Mouse (Mus musculus) mouse trophoblast stem cell (cell line): Measurements from ENCODE around the gene Llph.

ENCODE experiments used
- in situ Hi-C, 2 experiments: fragments of 300-500 bp; cut with MseI, MboI; formaldehyde crosslinking; loops; 2 replicates in 1 of 2; 3 replicates in 1 of 2; pipeline ENCODE4 v1.15.1; 2025

The Llph gene

DNA sequence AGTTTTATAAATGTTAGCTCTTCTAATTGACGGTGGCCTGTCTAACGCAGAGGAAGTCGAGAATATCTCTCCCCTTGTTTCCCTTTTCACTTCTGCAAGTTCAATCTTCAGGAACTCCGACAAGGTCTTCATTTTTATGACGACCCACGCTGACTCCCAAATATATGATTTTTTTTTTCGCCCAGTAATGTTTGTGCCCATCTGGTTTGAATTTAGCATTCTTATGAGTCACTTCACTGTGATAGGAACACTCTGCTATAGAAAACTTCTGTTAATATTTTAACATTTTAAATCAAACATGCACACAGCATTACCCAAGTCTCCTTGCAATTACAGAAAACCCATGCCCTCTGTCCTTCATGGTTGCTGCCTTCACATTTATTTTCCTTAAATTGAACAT is 46.5 kb downstream of the Llph start:
- in situ Hi-C loops: no loop called here

DNA sequence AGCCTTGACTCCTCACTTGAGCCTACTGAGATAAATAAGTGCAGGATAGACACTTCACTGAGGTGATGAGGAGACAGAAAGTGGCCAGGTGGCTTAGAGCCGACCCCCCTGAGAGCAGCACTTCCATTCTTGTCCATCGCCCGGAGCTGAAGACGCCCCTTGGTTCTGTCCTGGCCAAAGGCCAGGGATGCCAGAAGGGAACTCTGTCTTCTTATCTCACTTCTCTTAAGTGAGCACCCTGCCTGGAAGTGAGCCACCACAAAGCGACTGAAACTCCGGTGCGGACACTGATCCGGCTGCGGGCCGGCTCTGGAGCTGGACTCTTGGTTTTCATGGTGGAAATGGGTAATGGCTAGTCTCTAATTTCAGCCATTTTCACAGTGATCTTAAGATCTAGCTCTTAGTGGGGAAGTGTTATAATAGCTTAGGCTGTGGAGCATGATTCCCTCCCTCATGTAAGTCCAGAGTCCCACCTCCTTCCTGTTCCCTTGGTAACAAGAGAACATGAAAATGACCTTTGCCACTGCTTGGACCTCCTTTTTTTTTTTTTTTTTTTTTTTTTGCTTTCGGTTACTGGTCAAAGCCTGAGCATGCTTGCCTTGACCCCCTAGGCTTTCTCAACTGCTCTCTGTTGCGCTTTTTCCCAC is 52.7 kb downstream of the Llph start:
- in situ Hi-C loops: no loop called here

DNA sequence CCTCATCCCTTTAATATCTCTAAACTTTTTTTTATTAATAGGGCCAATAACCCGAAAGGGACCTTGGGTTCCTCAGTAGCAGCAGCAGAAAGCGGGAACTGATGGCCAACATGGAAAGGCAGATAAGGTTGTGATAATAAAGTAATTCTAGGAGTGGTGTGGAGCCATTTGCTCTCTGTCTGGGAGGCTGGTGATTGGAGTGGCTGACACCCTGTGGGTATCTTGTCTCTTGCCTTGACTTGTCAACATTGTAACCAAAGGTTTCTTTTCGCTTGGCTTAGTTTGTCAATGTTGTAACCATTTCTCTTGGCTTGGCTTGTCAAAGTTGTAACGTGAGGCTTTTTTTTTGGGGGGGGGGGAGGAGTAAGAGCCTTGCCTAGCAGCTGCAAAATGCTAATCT is 53.5 kb downstream of the Llph start:
- in situ Hi-C loops: no loop called here

DNA sequence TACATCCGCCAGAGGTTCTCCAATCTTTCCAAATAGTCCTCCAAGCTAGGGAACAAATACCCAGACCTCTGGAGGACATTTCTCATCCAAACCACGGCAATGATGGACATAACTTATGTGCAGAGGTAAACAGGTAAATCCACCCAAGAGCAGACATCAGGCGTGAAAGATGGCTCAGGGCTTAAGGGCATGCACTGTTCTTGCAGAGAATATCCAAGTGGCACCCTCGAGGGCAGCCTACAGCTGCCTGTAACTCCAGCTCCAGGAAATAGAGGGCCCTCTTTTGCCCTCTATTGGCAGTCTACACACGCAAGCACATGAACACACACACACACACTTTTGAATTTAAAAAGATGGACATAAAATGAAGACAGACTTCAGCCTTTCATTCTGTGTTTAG is 54.8 kb downstream of the Llph start:
- in situ Hi-C loops: no loop called here
